ENCODE assay signal across 17 mouse cellular contexts in genomic region chr11:47129992-47130391, GRCm38 (mm10).
DNase-seq lines count a peak whose midpoint lies in the region; ATAC-seq and TF ChIP-seq lines count a peak whose summit lies in the region.
"Had no signal": no experiment of that assay in that cellular context is flagged by ENCODE, and none has a peak within 500 bp of the region (broad histone marks: within the 10 kb centered on the region; RNA-seq: fewer than 3 reads in every experiment).

No protein-coding gene starts in this region.

- WGBS in liver, postnatal 0 days (ENCODE audit: insufficient replicate concordance): 39% methylated on average over 7 of the region's 7 CpGs
- 59% methylated on average over 7 of the region's 7 CpGs for WGBS in liver, embryonic 11.5 days
- WGBS in limb, embryonic 11.5 days: 35% methylated on average over 7 of the region's 7 CpGs

- H3K4me2 ChIP-seq in liver, postnatal 0 days (ENCODE audit: low read depth, low read length): no peak overlapping the region
- H3K4me2 ChIP-seq in liver, embryonic 11.5 days: no peak overlapping the region
- H3K4me2 ChIP-seq in limb, embryonic 11.5 days (ENCODE audit: low read depth, severe bottlenecking): no peak overlapping the region
- H3K4me2 ChIP-seq: limb, embryonic 13.5 days; neural tube, embryonic 12.5 days had no signal

- intact Hi-C loops in gastrocnemius, adult 2 months (cut with DNase I): no loop called here

- no peak overlapping the region for H3K4me3 ChIP-seq in gastrocnemius, adult 2 months
- no peak overlapping the region for H3K4me3 ChIP-seq in liver, postnatal 0 days (ENCODE audit: low read depth, low read length)
- H3K4me3 ChIP-seq in liver, embryonic 11.5 days (ENCODE audit: low read depth, low read length): no peak overlapping the region
- no peak overlapping the region for H3K4me3 ChIP-seq in limb, embryonic 11.5 days (ENCODE audit: low read depth, low read length)
- H3K4me3 ChIP-seq: limb, embryonic 13.5 days; neural tube, embryonic 12.5 days had no signal

- no peaks in the 10 kb centered on the region for H3K36me3 ChIP-seq in liver, postnatal 0 days (replicated peaks; ENCODE audit: insufficient read depth, low read length)
- no peaks in the 10 kb centered on the region for H3K36me3 ChIP-seq in liver, embryonic 11.5 days (ENCODE audit: control insufficient read depth, insufficient read depth, low read length)
- H3K36me3 ChIP-seq in limb, embryonic 11.5 days (ENCODE audit: control insufficient read depth, insufficient read depth, low read length): no peaks in the 10 kb centered on the region
- H3K36me3 ChIP-seq: limb, embryonic 13.5 days; neural tube, embryonic 12.5 days had no signal

- peak; percentile 83 for ATAC-seq in liver, postnatal 0 days
- ATAC-seq in liver, embryonic 11.5 days (replicated peaks; ENCODE audit: low FRiP score): no peak
- ATAC-seq in limb, embryonic 11.5 days (ENCODE audit: insufficient number of reproducible peaks, low FRiP score, low TSS enrichment, low read depth): no peak
- ATAC-seq: forebrain, embryonic 14.5 days; hindbrain, embryonic 16.5 days had no signal

- H3K9me3 ChIP-seq in liver, postnatal 0 days (ENCODE audit: low read length): no peaks in the 10 kb centered on the region
- H3K9me3 ChIP-seq in liver, embryonic 11.5 days (ENCODE audit: control insufficient read depth, low read length): no peaks in the 10 kb centered on the region
- no peaks in the 10 kb centered on the region for H3K9me3 ChIP-seq in limb, embryonic 11.5 days (ENCODE audit: control insufficient read depth, low read length)
- H3K9me3 ChIP-seq: limb, embryonic 13.5 days; neural tube, embryonic 12.5 days had no signal

- no peak for TF ChIP-seq CTCF in gastrocnemius, adult 2 months (IDR thresholded peaks at IDR 0.05)
- no peak for TF ChIP-seq CTCF in liver, postnatal 0 days (IDR thresholded peaks at IDR 0.05; ENCODE audit: low read depth)

- no peaks in the 10 kb centered on the region for H3K27me3 ChIP-seq in liver, postnatal 0 days (ENCODE audit: insufficient read depth, low read length)
- no peaks in the 10 kb centered on the region for H3K27me3 ChIP-seq in liver, embryonic 11.5 days (replicated peaks; ENCODE audit: control insufficient read depth, insufficient read depth, low read length)
- H3K27me3 ChIP-seq in limb, embryonic 11.5 days (ENCODE audit: control insufficient read depth, insufficient read depth, low read length): no peaks in the 10 kb centered on the region
- H3K27me3 ChIP-seq: CH12.LX; limb, embryonic 13.5 days; neural tube, embryonic 12.5 days had no signal

- DNase-seq in gastrocnemius, adult 2 months: no peak
- DNase-seq in gastrocnemius, postnatal 10 days: no peak
- peak; percentile 12 for DNase-seq in liver, postnatal 0 days
- DNase-seq in liver, embryonic 11.5 days (ENCODE audit: low spot score): no peak
- peak; percentile 7 for DNase-seq in kidney, adult 9 months
- peak; percentile 23 for DNase-seq in limb, embryonic 11.5 days (ENCODE audit: low spot score)
- DNase-seq in adrenal gland, postnatal 36 days: no peak
- no peak for DNase-seq in spleen, adult 18-20 months
- DNase-seq: adrenal gland, postnatal 25 days; cerebellum, adult 9-10 months; embryo, embryonic 11 days; lung, adult 2 months had no signal

- TF ChIP-seq EP300 in liver, postnatal 0 days (IDR thresholded peaks at IDR 0.05; ENCODE audit: low read depth): no peak

- no peak overlapping the region for H3K9ac ChIP-seq in liver, postnatal 0 days (replicated peaks)
- H3K9ac ChIP-seq in liver, embryonic 11.5 days (ENCODE audit: low read depth, low read length): no peak overlapping the region
- H3K9ac ChIP-seq in limb, embryonic 11.5 days (ENCODE audit: low read length): no peak overlapping the region
- H3K9ac ChIP-seq: limb, embryonic 13.5 days; neural tube, embryonic 12.5 days had no signal

- 0 out of 2 replicates have a peak overlapping the region, but pooled peaks have one; percentile 35 for H3K27ac ChIP-seq in gastrocnemius, adult 2 months
- H3K27ac ChIP-seq in liver, postnatal 0 days (ENCODE audit: low read depth): no peak overlapping the region
- no peak overlapping the region for H3K27ac ChIP-seq in liver, embryonic 11.5 days (ENCODE audit: low read depth, low read length)
- H3K27ac ChIP-seq in limb, embryonic 11.5 days (replicated peaks; ENCODE audit: low read depth, low read length): no peak overlapping the region
- H3K27ac ChIP-seq: limb, embryonic 13.5 days; neural tube, embryonic 12.5 days had no signal

- H3K4me1 ChIP-seq in liver, postnatal 0 days (ENCODE audit: insufficient read depth): no peaks in the 10 kb centered on the region
- H3K4me1 ChIP-seq in liver, embryonic 11.5 days (replicated peaks; ENCODE audit: control insufficient read depth, insufficient read depth, low read length): no peaks in the 10 kb centered on the region
- H3K4me1 ChIP-seq in limb, embryonic 11.5 days (ENCODE audit: control insufficient read depth, insufficient read depth, low read length): peaks cover 4% of the 10 kb centered on the region
- H3K4me1 ChIP-seq: limb, embryonic 13.5 days; neural tube, embryonic 12.5 days had no signal

Comparison
In these comparisons a context has a peak if more than half of its experiments do, and no peak if none do; other contexts are left out.
1. DNase-seq: peak in liver, postnatal 0 days (single experiment), kidney, adult 9 months (single experiment) and limb, embryonic 11.5 days (single experiment); none in gastrocnemius, adult 2 months (single experiment), gastrocnemius, postnatal 10 days (single experiment), liver, embryonic 11.5 days (single experiment), adrenal gland, postnatal 36 days (0 of 2) and spleen, adult 18-20 months (0 of 2).